Mouse (Mus musculus) bone marrow, adult 2 months (tissue): ENCODE results near the gene Gapdh.

Experiments
- CTCF ChIP-seq: fragments of 200-500 bp; IDR thresholded peaks from 2 replicates; pipeline ENCODE4 v1.5.1; 2011; ENCODE audit warnings: low read length, control low read depth; ENCODE audit not compliant: control insufficient read depth, insufficient read depth
- POLR2A ChIP-seq: fragments of 200-500 bp; IDR thresholded peaks from 2 replicates; pipeline ENCODE4 v1.6.1; 2011; ENCODE audit warnings: low read depth, mild to moderate bottlenecking, control low read depth, low read length, borderline replicate concordance; ENCODE audit not compliant: control insufficient read depth

DNA sequence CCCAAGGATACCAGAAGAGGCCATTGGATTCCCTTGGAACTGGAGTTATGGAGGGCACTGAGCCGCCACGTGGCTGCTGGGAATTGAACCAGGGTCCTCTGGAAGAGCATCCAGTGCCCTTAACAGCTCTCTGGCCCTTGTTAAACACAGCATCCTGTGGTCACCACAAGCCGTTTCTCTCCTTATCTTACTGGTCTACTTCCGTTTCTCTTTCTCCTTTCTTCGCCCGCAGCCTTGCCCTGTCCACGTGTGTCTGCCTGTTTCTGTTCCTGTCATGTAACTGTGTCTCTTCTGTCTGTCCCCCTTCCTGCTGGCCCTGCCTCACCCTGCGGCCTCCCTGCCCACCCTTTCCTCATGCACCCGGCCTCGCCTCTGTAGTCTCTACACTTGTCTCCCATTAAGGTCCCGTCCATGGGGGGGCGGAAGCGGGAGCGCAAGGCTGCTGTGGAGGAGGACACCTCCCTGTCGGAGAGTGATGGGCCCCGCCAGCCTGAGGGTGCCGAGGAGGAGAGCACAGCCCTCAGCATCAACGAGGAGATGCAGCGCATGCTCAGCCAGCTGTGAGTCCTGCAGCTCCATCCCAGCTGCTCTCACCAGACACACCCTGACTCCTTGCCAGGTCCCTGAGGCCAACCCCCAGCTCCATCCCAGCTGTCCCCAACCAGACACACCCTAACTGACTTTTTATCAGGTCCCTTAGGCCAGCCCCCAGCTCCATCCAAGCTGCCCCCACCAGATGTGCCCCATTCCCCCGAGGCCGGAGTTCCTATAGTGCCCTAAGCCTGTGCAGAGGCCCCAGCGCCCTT lies 13.9 kb downstream of the Gapdh start:
- no peak for TF ChIP-seq CTCF
- TF ChIP-seq POLR2A = no peak
